Mouse (Mus musculus): ENCODE data around the gene 4930519P11Rik. TPM values are rescaled to one million over a fixed set of nuclear protein-coding genes. Genes with fewer than 3 reads are reported as not detected.
A peak's percentile ranks its signal among the peaks of the same experiment; 100 is the strongest.

4930519P11Rik gene
- total RNA-seq (2012; rRNA removed) (not detected in 2 replicates), polyA plus RNA-seq (2012; ENCODE audit: insufficient read depth in 1 of 2, insufficient read length in 2 of 2, low read depth in 1 of 2, low replicate concordance in 2 of 2, missing spikeins in 1 of 2) (under 1 TPM in 1 of 2 experiments, not detected in 1; 0.22 TPM)

DNA sequence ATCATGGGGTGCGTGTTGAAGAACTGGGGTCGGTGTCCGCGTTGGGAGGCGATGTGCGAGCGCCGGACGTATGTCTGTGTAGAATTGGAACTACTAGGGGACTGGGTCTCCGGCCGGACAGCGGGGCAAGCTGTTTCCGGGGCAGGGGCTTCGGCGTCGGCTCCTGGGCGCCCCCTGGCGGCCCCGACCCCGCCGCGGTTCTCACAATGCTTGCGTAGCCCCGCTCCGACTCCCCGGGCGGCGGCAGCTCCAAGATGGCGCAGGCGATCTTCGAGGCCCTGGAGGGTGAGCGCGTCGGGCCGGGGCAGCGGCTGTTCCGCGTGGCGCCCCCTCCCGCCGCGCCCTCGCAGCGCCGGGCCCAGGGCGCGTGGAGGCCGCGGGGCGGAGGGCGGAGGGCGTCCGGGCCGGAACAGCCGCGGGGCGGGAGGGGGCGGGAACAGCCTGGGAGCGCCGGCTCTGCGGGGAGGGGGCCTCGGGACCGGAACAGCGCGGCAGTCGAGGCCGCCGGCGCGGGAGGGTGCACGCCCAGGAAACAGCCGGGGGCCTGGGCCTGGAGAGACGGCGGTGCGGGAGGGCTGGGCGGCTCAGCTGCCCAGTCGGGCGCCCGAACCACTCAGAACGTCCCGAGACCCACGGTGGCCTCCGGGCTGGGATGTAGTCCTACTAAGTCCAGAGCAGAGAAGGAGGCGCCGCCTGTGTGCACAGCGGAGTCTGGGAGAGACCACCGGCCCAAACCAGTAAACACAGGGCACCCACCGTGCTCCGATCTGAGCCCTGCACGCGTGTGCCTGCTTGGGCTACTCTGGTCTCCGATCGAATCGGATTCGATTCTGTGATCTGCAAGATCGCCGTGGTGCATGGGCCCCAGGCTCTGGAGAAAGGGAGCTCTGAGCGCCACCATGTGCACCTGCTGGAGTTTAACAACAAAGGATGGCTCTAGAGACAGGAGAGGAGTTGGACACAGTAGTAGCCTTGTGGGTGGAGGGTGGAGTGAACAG is at the start of gene 4930519P11Rik, which contains the start of gene Zfp341:
TSS of gene 4930519P11Rik (minus strand) at position 320 of the 998 bp plus-strand sequence.
TSS of gene Zfp341 (plus strand) at position 180 of the 998 bp plus-strand sequence.
- H3K27ac ChIP-seq (ENCODE audit: control insufficient read depth, low read depth, low read length), result peak within 1 kb of the TSS; percentile 95
- peaks cover 3% of the 10 kb centered on the region; the same call in 1 of the 2 replicates for H3K79me2 ChIP-seq (ENCODE audit: control insufficient read depth, insufficient read depth, low read length, poor library complexity)
- peaks cover 22 to 40% of the 10 kb centered on the region in 2 experiments for H3K4me1 ChIP-seq (ENCODE audit: control insufficient read depth in 1 of 2, insufficient read depth in 2 of 2, low read length in 2 of 2)
- no peaks in the 10 kb centered on the region for H3K9me3 ChIP-seq (replicated peaks; ENCODE audit: insufficient read depth, low read length)
- H3K9ac ChIP-seq (ENCODE audit: control insufficient read depth, low read depth, low read length, poor library complexity, severe bottlenecking), result peak within 1 kb of the TSS; percentile 73
- peak within 1 kb of the TSS; percentile 64 to 77 for H3K4me3 ChIP-seq (ENCODE audit: control insufficient read depth in 1 of 2, insufficient read depth in 1 of 2, low read depth in 2 of 2, low read length in 2 of 2)
- peak; percentile 91 for DNase-seq (ENCODE audit: low read depth, low spot score)
- peaks cover 0 to 35% of the 10 kb centered on the region in 2 experiments; a peak in 2 of 4 replicates for H3K36me3 ChIP-seq (ENCODE audit: control insufficient read depth in 1 of 2, insufficient read depth in 2 of 2, low read length in 2 of 2)
- no peaks in the 10 kb centered on the region for H3K27me3 ChIP-seq (ENCODE audit: control insufficient read depth in 1 of 2, insufficient read depth in 2 of 2, low read length in 2 of 2)
- TF ChIP-seq ZC3H11A (IDR thresholded peaks at IDR 0.05; ENCODE audit: low read depth, low read length) (peak; percentile 2; the same call in 1 of the 2 replicates), ETS1 (IDR thresholded peaks at IDR 0.05; ENCODE audit: low read depth, low read length) (peak; percentile 31), MEF2A (IDR thresholded peaks at IDR 0.05; ENCODE audit: extremely low read depth, insufficient replicate concordance, low read depth, low read length, poor library complexity, severe bottlenecking) (0 out of 2 replicates have a peak, but pooled peaks have one; percentile 51), MAFK (IDR thresholded peaks at IDR 0.05; ENCODE audit: borderline replicate concordance, low read depth, low read length) (no peak), ZKSCAN1 (IDR thresholded peaks at IDR 0.05; ENCODE audit: low read depth, low read length) (peak; percentile 70), MYB (IDR thresholded peaks at IDR 0.05; ENCODE audit: low read depth, low read length) (no peak), TCF12 (IDR thresholded peaks at IDR 0.05; ENCODE audit: low read depth, low read length) (peak; percentile 46), ZMIZ1 (IDR thresholded peaks at IDR 0.05; ENCODE audit: low read depth, low read length) (peak; percentile 28; the same call in 1 of the 2 replicates), UBTF (IDR thresholded peaks at IDR 0.05; ENCODE audit: borderline replicate concordance, insufficient read depth, low read depth, low read length) (0 out of 2 replicates have a peak, but pooled peaks have one; percentile 81), BHLHE40 (IDR thresholded peaks at IDR 0.05; ENCODE audit: borderline replicate concordance, low read depth, low read length) (no peak; the same call in 1 of the 2 replicates), USF1 (IDR thresholded peaks at IDR 0.05; ENCODE audit: low read depth, low read length) (no peak), POLR2AphosphoS2 (IDR thresholded peaks at IDR 0.05; ENCODE audit: low read length) (peak; percentile 49; the same call in 1 of the 2 replicates), USF2 (IDR thresholded peaks at IDR 0.05; ENCODE audit: borderline replicate concordance in 1 of 2, insufficient read depth in 1 of 2, low read depth in 1 of 2, low read length in 2 of 2) (no peak), GABPA (IDR thresholded peaks at IDR 0.05; ENCODE audit: low read depth, low read length) (no peak), POLR2AphosphoS5 (IDR thresholded peaks at IDR 0.05; ENCODE audit: borderline replicate concordance, low read depth, low read length) (no peak), MAZ (IDR thresholded peaks at IDR 0.05; ENCODE audit: low read depth, low read length) (peak; percentile 79; the same call in 1 of the 2 replicates), GATA1 (IDR thresholded peaks at IDR 0.05; ENCODE audit: low read depth, low read length) (no peak), NELFE (IDR thresholded peaks at IDR 0.05; ENCODE audit: low read depth, low read length) (peak; percentile 63), CTCF (IDR thresholded peaks at IDR 0.05 in 2 of 3, conservative IDR thresholded peaks at IDR 0.05 in 1 of 3; ENCODE audit: control insufficient read depth in 1 of 3, insufficient read depth in 1 of 3, low read depth in 2 of 3, low read length in 3 of 3, poor library complexity in 1 of 3, severe bottlenecking in 1 of 3) (peak; percentile 49 to 88 (median 76); a peak in 5 of 6 replicates), ELF1 (IDR thresholded peaks at IDR 0.05; ENCODE audit: low read depth, low read length) (no peak; the same call in 1 of the 2 replicates), EP300 (IDR thresholded peaks at IDR 0.05; ENCODE audit: low read depth in 1 of 2, low read length in 2 of 2) (peak in 1 of 2 experiments; percentile 40; a peak in 1 of 4 replicates), CHD2 (IDR thresholded peaks at IDR 0.05; ENCODE audit: low read length) (no peak), JUND (IDR thresholded peaks at IDR 0.05; ENCODE audit: low read depth, low read length) (peak; percentile 29; the same call in 1 of the 2 replicates), CHD1 (IDR thresholded peaks at IDR 0.05; ENCODE audit: low read depth, low read length) (no peak), ZNF384 (IDR thresholded peaks at IDR 0.05; ENCODE audit: low read depth, low read length) (no peak), TAL1 (IDR thresholded peaks at IDR 0.05; ENCODE audit: low read length) (no peak), E2F4 (IDR thresholded peaks at IDR 0.05; ENCODE audit: borderline replicate concordance, low read depth, low read length) (no peak; the same call in 1 of the 2 replicates), HCFC1 (IDR thresholded peaks at IDR 0.05; ENCODE audit: low read depth, low read length) (peak; percentile 72), TBP (IDR thresholded peaks at IDR 0.05; ENCODE audit: low read depth, low read length) (peak; percentile 57; the same call in 1 of the 2 replicates), POLR2A (IDR thresholded peaks at IDR 0.05; ENCODE audit: control insufficient read depth in 1 of 2, insufficient read depth in 1 of 2, low read depth in 1 of 2, low read length in 2 of 2, poor library complexity in 1 of 2) (peak; percentile 28 to 77; a peak in 3 of 4 replicates), MYC (IDR thresholded peaks at IDR 0.05; ENCODE audit: low read depth, low read length) (peak; percentile 78), MAX (IDR thresholded peaks at IDR 0.05; ENCODE audit: low read length) (peak; percentile 80), RCOR1 (IDR thresholded peaks at IDR 0.05; ENCODE audit: low read depth, low read length) (peak; percentile 48; the same call in 1 of the 2 replicates)

Data from MEL (cell line).